Mouse (Mus musculus) embryo, embryonic 9.5 days (tissue): ENCODE measurements around the gene Ddah2.

Experiments
- DNase-seq: peaks from one replicate; pipeline ENCODE4 v3.0.0-alpha.2; 2017; ENCODE audit errors: extremely low spot score

The Ddah2 gene

GRCm38 (mm10) chr17:35050126-35050750, 8.6 kb upstream of the Ddah2 start:
- DNase-seq: peak; percentile 81

- DNase-seq: peak; percentile 79
Observed at GRCm38 (mm10) chr17:35051156-35052086, 7.4 kb upstream of the Ddah2 start.

GRCm38 (mm10) chr17:35052271-35052798, 6.5 kb upstream of the Ddah2 start:
- no peak for DNase-seq

- DNase-seq: no peak
Observed at GRCm38 (mm10) chr17:35055691-35056495, 2.9 kb upstream of the Ddah2 start.

GRCm38 (mm10) chr17:35057090-35057489, 1.7 kb upstream of the Ddah2 start:
- no peak for DNase-seq

GRCm38 (mm10) chr17:35058316-35058715, 519 bp upstream of the Ddah2 start:
- no peak for DNase-seq

- DNase-seq: no peak
Observed at GRCm38 (mm10) chr17:35060071-35060470, 1.2 kb downstream of the Ddah2 start.

- no peak for DNase-seq
Observed at GRCm38 (mm10) chr17:35060737-35061297, 2.0 kb downstream of the Ddah2 start.

- no peak for DNase-seq
Observed at GRCm38 (mm10) chr17:35061299-35061698, 2.5 kb downstream of the Ddah2 start.

GRCm38 (mm10) chr17:35063466-35063865, 4.6 kb downstream of the Ddah2 start:
- no peak for DNase-seq

GRCm38 (mm10) chr17:35064378-35064877, 5.6 kb downstream of the Ddah2 start:
- no peak for DNase-seq

GRCm38 (mm10) chr17:35064951-35065947, 6.4 kb downstream of the Ddah2 start, which contains the start of gene Ly6g6c:
TSS of gene Ly6g6c (plus strand) at chr17:35065388.
- DNase-seq: peak; percentile 61

GRCm38 (mm10) chr17:35066084-35066483, 7.2 kb downstream of the Ddah2 start, which contains the start of gene Mpig6b:
TSS of gene Mpig6b (minus strand) at chr17:35066184.
- DNase-seq: no peak

- no peak for DNase-seq
Observed at GRCm38 (mm10) chr17:35068213-35068914, 9.5 kb downstream of the Ddah2 start.

GRCm38 (mm10) chr17:35070556-35071229, 11.9 kb downstream of the Ddah2 start:
- no peak for DNase-seq

GRCm38 (mm10) chr17:35071454-35071853, 12.6 kb downstream of the Ddah2 start:
- DNase-seq: no peak

GRCm38 (mm10) chr17:35074097-35074496, 15.3 kb downstream of the Ddah2 start:
- no peak for DNase-seq

GRCm38 (mm10) chr17:35076507-35077176, 17.8 kb downstream of the Ddah2 start, which contains the start of gene Ly6g6e:
TSS of gene Ly6g6e (plus strand) at chr17:35076902.
- DNase-seq: no peak
